Mouse (Mus musculus) B cell, adult 2 months (primary cell): ENCODE measurements around the gene BC052040.

ENCODE experiments used
- DNase-seq, 2 experiments: peaks; one replicate each; pipeline ENCODE4 v3.0.0; 2022

The BC052040 gene

GRCm38 (mm10) chr2:115602116-115602515 lies 20.6 kb downstream of the BC052040 start:
- DNase-seq, result no peak

- DNase-seq, result no peak
Measured at GRCm38 (mm10) chr2:115604132-115604531, 22.6 kb downstream of the BC052040 start.

GRCm38 (mm10) chr2:115605829-115606336 lies 24.4 kb downstream of the BC052040 start:
- DNase-seq, result no peak

DNA sequence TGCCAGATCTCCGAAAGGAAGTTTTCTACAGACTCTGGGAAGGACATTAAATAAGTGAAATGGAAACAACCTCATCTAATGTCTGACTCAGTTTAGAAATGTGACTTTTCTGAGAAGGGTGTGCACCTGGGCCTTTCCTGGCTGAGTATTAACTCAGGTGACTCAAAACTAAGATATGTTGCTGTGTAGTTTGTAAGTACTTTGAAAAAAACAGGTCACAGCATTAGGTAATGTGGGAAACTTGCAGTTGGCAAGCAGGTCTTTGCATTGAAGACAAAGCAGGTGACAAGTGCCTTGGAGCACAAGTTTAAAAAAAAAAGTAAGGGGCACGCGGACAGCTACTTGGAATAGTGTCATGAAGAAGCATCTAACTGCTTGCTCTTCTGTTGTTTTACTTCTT lies 27.5 kb downstream of the BC052040 start:
- no peak for DNase-seq

DNA sequence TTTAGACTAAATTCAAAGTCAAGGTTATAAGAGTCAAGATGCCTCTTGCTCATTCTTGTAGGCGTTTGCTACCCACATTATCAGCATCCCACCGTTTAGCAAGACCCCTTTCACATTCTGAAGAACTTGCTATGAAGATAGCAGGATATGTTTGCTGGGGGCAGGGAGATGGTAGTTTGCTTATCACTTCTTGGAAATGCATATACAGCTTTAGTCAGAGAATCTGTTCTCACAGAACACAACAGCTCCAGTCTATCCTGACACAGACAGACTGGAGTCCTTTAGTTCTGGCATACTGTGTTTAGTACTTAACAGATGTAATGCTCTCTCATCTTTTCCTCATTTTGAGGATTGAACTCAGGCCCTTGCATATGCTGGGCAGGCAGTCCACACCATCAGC lies 28.6 kb downstream of the BC052040 start:
- no peak for DNase-seq

DNA sequence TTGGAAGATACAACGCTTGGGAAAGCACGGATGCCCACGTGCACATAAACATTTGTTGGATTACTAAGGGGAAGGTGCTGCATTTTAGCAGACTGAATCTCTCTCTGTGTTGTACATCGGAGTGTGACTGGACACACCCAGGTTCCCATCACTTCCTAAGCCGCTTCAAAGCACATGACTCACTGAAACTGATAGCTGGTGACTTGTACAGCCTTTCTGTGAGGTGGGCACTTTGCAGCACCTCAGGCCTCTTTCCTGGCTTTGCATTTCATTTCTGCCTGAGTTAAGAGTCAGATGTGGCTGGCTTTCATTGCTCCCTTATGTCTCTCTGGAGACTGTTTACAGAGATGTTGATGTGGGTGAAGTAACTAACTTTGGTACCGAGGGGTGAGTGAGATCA lies 29.0 kb downstream of the BC052040 start:
- DNase-seq, result no peak

DNA sequence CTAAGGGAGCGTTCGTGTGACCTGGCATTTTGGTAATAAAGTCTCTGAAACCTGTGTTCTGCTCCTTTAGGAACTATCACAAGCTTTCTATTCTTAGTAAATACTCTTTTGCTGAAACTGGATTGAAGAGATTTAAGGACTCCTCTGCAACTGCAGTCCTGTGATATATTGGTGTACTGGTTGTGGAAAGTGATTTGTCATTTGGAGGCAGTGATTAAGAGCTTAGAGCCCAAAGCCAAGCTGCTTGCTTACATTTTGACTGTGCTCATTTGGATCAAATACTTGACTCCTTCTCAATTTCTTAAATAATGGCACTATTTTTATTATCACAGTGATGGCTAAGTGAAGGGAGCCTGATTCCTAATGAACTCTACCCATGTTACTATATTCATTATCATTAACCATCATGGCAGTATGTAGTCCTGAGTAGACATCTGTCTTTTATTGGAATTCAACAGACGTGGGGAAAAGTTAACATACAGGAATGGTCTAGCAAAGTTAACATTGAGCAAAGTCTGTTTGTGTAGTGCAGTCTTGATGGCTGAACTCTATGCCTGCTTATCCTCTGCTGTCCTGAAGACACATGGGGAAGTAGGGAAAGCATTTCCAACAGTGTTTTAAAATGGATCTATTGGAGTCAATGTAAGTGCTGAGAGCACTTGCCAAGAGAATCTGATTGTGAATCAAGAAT lies 32.5 kb downstream of the BC052040 start:
- no peak for DNase-seq

GRCm38 (mm10) chr2:115628471-115628870 lies 47.0 kb downstream of the BC052040 start:
- no peak for DNase-seq

GRCm38 (mm10) chr2:115631031-115631434 lies 49.5 kb downstream of the BC052040 start:
- no peak for DNase-seq

- no peak for DNase-seq
Measured at GRCm38 (mm10) chr2:115631826-115632225, 50.3 kb downstream of the BC052040 start.

- no peak for DNase-seq
Measured at GRCm38 (mm10) chr2:115650203-115650602, 68.7 kb downstream of the BC052040 start.

DNA sequence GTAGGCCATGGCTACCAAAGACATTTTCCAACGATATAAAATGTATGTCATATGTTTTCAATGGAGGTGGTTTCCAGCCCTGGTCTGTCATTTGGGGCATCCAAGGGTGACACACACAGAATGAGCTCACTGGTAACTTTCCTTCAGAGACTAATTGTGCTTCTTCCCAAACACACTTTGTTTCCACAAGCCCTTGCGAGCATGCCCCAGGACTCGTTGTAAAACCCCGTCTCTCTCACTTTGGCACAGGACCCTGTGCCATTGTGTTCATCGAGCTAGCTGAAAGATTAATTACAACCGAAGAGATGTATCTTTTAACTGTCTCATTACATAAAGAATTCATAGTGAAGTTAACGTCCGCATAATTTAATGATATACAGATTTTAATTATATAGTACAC lies 78.2 kb downstream of the BC052040 start:
- no peak for DNase-seq

GRCm38 (mm10) chr2:115660213-115661120 lies 79.0 kb downstream of the BC052040 start:
- no peak for DNase-seq

GRCm38 (mm10) chr2:115667516-115667915 lies 86.0 kb downstream of the BC052040 start:
- DNase-seq, result no peak

- no peak for DNase-seq
Measured at GRCm38 (mm10) chr2:115673054-115673660, 91.6 kb downstream of the BC052040 start.

DNA sequence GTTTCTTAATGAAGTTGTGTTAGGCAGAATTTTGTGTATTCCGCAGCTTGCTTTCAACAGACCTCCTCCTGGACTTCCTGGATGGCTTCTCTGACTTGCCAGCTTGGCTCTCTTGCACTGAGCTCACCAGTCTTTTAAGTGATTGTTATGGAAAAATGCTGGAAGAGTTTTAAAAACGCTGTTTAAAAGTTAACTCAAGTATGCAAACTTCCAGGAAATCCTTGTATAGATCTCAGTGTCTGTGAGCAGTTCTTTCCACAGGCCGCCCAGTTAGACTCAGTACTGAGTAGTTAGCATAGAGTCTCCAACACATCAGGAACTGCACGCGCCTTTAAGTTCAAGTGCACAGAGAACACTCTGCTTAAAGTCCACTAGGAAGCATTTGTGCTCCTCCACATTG lies 97.3 kb downstream of the BC052040 start:
- DNase-seq, result no peak

DNA sequence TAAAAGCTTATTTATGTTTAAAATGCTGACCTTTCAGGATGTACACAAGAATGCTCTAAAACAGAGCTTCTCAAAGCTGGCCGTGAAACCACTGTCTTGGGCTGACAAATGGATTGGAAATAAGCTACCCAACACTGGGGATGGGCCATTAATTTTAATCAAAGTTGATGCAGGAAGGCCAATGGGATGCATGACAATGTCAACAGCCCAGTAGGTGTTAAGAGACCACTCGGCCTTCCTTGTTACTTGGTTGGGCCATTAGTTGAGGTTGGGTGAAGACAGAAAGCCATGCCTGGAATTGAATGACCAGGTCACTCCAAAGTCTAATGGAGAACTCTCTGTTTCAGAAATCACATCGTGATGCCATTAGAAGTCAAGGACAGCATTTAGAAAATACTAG lies 103.7 kb downstream of the BC052040 start:
- no peak for DNase-seq

DNA sequence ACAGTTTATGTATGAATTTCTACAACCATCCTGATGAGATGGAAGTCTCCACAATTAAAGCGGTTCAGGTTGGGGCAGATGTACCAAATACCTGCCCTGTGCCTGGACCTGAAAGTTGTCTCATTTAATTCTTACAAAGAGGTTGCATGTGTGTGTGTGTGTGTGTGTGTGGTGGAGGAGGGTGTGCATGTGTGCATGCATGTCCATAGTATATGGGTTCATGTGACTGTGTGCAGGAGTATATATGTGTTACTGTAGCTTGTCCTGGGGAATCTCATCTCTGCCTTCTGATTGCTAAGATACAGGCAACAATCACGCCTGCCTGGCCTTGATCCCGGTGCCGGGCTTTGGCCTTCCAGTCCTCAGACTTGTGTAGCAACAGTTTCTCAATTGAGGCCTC lies 106.1 kb downstream of the BC052040 start:
- DNase-seq, result no peak

DNA sequence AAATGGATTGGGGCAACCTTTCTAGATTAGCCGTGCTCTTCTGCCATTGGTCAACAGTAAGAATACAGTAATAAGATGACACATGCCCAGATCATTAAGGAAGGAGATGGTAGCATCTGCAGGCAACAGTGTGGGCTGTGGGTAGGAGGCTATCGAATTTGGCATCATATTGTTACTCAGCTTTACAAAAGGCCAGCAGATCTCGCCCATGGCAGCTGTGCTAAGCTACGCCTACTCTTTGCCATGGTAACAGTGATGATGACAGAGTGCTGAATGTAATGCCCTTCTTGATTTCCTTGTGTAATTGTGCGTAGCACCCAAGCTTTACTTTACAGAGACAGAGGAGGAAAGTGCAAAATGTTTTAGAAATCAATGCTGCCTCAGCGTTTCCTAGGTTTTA lies 106.8 kb downstream of the BC052040 start:
- no peak for DNase-seq

GRCm38 (mm10) chr2:115693841-115694240 lies 112.3 kb downstream of the BC052040 start:
- no peak for DNase-seq

- DNase-seq, result no peak
Measured at GRCm38 (mm10) chr2:115694386-115694785, 112.9 kb downstream of the BC052040 start.

DNA sequence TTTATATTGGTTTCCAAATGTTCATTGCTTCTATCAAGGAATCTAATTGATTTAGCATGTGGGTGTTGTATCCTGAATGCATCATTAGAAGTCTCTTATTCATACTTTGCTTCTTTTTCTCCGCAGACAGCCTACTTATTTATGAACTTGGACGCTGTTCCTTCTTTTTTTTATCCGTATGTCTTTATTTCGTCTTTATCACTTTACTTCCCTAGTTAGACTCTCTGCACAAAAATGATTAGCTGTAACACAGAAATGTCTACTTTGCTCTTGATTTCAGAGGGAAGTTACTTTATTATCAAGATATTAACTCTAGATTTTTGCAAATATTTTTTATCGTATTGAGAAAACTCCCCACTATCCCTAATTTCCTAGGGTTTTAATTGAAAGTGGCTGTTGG lies 117.5 kb downstream of the BC052040 start:
- DNase-seq, result no peak

DNA sequence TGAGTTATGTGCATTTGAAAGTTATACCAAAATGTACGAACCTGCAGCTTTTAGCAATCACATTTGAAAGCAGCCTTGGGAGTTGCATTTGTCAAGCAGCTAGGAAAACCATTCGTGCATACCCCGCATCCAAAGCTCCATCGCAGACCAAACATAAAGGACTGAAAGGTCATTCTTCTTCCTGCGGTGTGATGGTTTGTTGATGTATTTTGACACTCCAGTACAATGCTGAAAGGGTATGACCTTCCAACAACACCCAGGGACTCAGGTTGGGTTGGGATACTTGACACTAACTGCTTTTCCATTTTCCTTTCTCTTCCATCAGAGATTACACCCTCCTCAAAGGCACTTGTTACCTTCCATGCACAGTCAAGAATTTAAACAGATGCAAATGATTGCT lies 121.1 kb downstream of the BC052040 start:
- DNase-seq, result no peak

GRCm38 (mm10) chr2:115717535-115717934 lies 136.0 kb downstream of the BC052040 start:
- DNase-seq, result no peak
